Mouse (Mus musculus) neutrophil, adult 59 days (primary cell): ENCODE measurements around the gene Hoxa7. TPM values are rescaled to one million over a fixed set of nuclear protein-coding genes. Genes with fewer than 3 reads are reported as not detected.

Experiments used
- total RNA-seq, 2 experiments: library from RNA; stranded (reverse); gene quantifications; 1 replicate in 1 of 2; 2 replicates in 1 of 2; pipeline ENCODE4 v1.2.4; 2023

Gene Hoxa7
- total RNA-seq: under 1 TPM; 0.38 to 0.46 TPM

DNA sequence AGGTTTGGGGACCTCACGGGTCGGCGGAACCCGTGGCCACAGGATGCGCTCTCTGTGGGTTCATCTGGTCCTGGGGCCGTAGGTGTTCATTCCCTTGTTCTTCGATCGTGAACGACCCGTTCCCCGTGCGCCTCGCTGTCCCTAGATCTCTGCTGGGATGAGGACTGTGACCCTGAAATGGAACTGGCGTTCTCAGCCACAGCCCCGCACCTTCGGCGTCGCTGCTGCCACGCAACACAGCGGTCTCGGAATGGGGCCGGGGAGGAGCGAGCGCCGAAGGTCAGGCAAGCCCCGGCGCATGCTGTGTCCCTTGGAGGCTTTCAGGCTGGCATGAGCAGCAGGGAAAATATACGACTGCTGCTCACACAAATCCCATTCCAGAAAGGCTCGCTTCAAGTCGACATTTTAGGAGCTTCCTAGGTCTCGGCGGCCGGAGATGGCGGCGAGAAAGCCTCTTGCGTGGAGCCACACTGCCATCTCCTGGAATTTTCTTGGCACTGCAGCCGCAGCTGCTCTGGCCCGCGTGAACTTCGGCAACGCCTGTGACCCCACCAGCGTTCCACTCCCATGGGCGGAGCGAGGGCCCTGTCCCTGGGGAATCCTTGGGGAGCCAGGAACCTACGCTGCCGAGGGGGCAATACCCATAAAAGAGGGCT, at the start of gene Hoxa7:
Hoxa7 (minus strand) TSS at position 518 of the 656 bp plus-strand sequence.

DNA sequence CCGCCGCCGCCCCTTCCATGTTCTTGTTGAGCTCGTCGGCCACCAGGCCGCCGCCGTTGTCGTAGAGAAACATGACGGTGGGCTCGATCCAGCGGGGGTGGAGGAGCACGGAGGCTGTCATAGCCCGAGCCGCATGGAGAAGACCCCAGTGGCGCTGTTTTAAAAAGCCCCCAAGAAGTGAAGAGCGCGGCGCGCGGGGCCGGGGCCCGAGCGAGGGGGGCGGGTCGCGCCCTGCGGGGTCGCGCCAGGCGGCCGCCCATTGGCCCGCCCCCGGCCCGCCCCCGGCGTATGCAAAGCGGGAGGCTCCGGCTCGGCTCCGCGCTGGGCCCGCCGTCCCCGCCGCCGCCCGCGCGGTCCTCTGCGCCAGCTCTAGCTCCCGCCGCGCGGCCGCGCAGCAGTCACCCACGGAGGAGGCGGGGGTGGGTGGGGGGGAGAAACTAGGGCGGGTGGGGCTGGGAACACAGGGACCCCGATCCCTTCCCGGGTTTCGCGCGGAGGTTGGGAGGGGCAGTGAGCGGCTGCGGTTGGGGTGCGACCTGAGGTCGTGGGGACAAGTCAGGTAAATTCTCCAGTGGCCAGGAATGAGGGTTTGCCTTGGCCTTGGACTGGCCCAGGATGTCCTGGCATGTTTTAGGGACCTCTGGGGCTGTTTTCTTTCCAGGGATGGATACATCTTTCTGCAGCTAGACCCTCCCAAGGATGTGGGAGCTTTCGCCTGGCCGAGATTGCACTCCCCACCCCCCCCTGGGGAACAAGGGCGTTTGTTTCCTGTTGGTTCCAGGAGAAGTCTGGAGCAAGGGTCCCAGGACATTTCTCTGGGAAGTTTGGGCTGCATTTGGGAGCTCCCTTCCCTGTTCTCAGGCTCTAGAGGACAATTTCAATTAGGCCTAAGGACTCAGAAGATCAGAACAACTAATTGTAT, 39.3 kb upstream of the Hoxa7 start, which contains the start of gene Hoxa13:
Hoxa13 (minus strand) TSS at position 227 of the 922 bp plus-strand sequence.

DNA sequence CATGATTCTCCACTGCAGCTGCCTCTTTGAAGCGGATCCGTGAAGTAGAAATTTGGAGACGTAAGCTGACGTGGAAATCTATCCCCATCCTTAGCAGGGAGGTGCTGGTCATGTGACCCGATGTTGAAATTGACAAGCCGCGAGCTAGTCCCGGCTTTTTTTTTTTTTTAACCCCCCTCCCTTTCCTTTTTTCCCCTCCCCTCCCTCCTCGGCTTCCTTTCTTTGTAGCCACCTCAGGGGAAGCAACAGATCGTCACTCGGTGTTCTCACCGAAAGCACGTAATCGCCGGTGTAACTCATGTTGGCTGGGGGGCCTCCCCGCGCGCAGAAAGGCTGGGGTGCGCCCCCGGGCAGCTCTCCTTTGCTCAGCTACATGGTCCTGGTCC, 24.1 kb upstream of the Hoxa7 start, which contains the start of gene Hoxa11:
Hoxa11 (minus strand) TSS at position 54 of the 386 bp plus-strand sequence.

DNA sequence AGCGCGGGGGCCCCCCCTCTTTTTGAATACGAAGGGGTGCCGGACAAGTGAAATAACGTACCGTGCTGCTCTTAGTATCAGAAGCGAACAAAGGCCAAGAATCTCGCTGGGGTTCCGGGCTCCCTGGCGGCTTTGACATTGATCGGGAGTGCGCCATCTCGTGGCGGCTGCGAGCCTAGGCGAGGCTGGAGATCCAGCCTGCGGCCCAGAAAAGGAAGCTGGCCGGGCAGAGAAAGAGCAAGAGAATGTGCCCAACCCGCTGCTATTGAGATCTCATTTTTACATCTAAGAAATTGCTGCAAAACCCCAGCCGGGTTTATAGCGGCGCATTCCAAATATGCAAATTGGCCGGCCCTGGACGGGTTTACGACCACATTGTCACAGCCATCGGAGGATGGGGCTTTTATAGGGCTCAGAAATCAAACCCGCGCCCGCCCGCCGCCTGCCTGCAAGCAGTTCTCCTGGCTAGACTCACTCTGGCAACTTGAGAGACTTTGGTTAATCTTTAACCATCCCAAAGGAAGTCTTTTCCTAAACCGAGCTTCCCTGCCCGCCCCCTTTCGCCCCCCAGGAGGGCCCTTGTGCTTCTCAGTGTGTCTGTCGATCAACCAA, 18.8 kb upstream of the Hoxa7 start, which contains the start of gene Hoxa10:
Hoxa10 (minus strand) TSS at position 466 of the 612 bp plus-strand sequence.

DNA sequence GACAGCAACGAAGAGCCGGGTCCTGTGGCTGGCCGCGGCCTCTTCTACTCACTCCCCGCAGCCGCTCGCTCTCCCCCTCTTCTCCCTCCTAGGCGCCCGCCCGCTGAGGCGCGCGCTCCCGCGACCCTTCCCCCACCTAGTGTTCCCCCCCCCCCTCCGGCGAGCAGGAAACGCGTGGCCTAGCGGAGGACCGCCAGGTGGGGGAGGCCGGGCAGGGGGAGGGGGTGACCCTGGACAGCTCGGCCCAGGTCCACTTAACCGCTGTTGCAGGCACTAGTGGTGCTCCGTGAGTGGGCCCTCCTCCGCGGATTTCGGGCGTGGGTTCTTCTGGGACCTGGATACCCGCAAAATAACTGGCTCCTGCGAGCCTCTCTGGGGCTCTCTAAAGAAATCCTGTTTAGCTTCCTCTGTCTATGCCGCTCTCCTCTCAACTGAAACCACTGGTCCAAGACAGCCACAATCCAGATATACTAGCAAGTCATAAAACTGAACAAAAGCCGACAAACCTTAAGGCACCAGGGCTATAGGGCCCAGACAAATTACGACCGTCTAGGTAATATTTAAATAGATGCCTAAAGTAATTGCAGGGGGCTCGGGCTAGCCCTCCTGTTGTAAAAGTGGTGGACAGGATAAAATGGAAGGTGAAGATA, 9.0 kb upstream of the Hoxa7 start, which contains the start of gene Hoxa9:
Hoxa9 (minus strand) TSS at position 574 of the 650 bp plus-strand sequence.

DNA sequence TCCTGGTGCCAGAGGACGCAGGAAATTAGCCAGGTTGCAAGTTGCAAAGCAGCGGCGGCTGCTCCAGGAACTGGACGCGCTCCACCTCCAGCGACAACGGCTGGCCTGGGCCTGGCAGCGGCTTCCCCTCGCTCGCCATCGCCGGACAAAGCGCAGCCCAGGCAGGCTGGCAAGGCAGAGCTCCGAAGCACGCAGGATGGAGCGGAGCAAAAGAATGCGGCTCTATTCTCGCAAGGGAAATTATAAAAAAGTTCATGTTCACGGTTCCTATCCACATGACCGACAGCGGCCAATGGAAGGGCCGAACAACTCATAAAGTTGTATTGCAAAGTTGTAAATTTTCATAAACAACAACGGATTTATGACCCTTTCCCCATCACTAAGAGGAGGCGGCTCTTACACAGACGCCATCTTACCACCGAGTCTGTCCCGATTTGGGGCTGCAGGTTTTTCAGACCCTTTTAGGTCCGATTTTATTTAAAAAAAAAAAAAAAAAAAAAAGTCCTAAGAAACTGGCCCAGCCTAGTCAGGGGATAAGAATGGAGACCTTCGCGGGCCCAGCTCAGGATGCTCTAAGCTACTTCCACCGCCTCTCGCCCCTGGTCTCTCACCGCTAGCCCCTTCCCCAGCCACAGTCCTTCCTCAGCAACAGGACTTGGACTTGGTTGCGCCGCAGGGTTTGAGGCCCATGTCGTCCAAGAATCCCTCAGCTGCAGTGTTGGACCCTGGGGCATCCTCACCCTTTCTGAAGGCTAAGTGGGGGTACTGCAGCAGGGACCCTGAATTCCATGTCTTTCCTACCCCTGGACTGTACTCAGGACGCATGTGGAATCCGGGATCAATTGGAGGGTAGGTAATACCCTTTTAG, 8.3 kb downstream of the Hoxa7 start, which contains the start of the genes Hoxa3 and Gm28308:
Hoxa3 (minus strand) TSS at position 218 of the 868 bp plus-strand sequence.
Gm28308 (minus strand) TSS at position 221 of the 868 bp plus-strand sequence.

DNA sequence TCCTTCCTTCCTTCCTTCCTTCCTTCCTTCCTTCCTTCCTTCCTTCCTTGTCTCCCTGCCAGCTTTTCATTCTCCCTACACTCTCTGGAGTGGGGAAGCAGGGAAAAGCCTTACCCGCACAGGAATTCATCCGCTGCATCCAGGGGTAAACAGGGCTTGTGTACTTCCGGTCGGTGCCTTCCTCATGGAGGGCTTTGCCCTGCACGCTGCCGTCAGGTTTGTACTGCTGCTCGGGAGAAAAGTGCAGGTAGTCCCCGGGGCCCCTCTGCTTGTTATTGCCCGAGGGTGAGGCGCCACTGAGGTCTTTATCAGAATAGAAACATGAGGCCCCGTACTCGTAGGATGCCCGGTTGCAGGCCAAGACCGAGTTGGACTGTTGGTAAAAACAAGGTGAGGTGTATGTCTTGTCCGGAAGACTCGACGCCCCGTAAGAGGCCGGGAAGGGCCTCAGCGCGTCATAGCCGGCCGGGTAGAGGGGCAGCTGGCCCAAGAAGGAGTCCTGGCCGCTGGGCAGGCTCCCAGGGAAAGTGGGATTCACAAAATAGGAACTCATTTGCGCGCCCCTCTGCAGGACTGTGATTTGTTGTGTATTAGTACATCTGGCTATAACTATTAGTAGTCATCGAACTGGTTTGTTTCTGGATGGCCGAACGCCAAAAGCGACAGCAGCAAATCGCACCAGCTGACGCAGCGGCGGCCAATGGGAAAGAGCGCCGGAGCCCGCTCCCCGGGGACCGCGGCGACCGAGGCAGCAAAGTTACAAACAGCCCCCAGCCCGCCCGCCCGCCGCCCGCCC, 13.4 kb downstream of the Hoxa7 start, which contains the start of gene Hoxa6:
Hoxa6 (minus strand) TSS at position 651 of the 796 bp plus-strand sequence.

DNA sequence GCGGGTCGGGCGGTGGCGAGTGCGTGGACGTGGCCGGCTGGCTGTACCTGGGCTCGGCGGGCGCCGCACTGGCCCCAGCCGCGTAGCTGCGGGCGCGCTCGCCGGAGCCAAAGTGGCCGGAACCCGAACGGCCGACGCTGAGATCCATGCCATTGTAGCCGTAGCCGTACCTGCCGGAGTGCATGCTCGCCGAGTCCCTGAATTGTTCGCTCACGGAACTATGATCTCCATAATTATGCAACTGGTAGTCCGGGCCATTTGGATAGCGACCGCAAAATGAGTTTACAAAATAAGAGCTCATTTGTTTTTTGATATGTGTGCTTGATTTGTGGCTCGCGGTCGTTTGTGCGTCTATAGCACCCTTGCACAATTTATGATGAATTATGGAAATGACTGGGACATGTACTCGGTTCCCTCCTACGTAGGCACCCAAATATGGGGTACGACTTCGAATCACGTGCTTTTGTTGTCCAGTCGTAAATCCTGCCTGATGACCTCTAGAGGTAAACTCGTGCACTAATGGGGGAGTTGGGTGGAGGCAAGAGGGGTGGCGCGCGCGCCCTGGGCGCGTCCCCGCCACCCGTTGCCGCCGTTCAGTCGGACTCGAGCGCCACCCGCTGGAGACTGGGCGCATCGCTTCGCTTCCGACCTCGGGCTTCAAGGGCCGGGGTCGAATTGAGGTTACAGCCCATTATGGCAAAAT, 17.5 kb downstream of the Hoxa7 start, which contains the start of gene Hoxa5:
Hoxa5 (minus strand) TSS at position 538 of the 703 bp plus-strand sequence.

DNA sequence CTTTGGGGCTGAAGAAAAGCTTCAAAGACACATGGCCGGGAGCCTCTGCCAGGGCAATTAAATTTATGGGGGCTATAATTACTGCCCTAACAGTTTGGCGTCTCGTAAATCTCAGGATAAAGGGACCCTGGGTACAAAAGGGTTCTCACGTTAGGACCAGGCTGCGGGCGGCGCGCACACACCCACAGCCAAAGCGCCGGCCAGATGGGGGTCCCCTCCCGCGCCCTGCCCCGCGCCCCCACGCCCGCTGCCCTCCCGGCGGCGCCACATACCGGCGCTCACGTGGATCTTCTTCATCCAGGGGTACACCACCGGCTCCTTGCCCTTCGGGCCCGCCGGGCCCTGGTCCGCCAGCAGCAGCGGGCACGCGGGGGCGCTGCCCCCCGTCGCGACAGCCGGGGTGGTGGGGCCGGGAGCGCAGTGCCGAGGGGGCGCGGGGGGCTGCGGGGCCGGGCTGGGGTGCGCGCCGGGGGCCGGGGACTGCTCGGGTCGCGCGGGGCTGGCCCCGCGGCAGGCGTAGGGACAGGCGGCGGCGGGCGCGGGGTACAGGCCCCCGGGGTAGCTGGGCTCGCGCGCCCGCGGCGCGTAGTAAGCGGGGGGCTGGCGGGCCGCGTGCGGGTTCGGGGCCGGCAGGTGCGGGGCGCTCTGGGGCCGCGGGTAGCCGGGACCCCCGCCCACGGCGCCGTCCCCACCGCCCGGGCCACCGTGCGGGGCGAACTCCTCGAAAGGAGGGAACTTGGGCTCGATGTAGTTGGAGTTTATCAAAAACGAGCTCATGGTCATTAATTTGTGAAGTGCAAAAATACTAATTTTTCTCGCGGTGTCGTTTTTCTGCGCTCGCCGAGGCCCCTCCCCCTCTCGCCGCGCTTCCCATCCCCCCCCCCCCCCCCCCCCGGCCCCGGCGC, 30.5 kb downstream of the Hoxa7 start, which contains the start of gene Hoxa4:
Hoxa4 (minus strand) TSS at position 848 of the 905 bp plus-strand sequence.

DNA sequence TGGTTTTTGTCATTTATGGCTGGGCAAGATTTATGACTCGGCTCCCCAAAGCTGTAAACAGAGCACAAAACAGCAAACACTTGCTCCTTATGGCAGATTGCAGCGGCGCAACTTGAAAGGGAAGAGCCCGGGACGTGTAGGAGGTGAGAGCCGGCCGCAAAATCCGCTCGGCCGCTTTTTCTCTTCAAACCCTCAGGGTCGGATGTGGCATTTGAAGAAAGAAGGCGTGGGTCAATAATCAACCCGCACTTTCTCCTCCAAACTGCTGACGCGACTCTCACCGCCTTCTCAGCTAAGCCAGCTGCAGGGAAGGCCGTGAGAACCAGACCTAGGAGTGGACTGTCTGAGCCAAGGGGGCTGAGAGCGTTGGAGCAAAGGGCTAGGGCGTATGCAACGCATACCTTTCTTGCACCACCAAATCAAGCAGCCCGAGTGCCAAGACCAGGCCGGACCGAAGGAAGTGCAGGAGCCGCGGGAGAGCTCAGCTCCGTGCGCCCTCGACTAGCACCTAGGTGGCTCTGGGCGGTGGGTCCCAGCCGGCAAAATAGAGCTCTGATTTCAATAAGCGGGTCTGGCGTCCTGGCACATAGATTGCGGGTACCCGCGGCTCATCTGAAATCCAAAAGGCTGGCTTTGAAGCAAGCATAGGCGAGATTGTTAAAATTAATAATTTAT, 44.5 kb downstream of the Hoxa7 start, which contains the start of gene 5730596B20Rik:
5730596B20Rik (plus strand) TSS at position 438 of the 675 bp plus-strand sequence.

DNA sequence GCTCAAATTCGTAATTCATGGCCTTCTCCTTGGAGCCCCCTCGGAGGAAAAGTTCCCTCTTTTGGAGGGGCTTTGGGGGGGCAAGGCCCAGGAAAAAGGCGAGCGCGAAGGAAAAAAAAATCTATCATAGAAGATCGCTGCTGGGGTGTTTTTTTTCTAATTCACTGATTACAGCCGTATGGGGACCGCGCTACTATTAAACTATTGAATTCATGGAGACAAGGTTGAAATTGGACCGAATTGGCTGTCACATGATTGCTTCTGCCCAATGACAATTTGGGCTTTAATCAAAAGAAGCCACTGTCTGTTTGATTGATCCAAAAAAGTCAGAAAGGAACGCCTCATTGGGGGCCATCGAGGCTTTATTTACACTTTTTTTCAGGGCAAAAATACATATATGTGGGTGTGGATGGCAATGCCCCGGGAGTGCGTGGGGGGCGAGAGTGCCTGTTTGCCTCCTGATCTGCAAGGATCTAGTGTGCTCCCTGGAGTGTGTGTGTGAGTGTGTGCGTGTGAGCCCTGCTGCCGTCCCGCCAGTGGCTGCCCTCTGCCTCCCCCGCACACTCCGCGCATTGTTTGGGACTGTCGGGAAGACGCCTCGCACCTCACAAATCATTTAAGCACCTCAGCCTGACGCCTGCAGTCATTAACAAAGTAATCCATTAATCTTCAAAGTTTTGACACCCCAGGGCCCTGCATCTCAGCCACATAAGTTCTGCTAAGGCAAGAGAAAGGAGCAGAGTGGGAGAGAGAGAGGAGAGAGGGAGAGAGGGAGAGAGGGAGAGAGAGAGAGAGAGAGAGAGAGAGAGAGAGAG, 56.8 kb downstream of the Hoxa7 start, which contains the start of gene Hoxa2:
Hoxa2 (minus strand) TSS at position 206 of the 815 bp plus-strand sequence.

Other genes starting within 250 kb of the Hoxa7 start
- 100 to 1,000 TPM; 199 to 208 TPM for gene Skap2, start 209.3 kb downstream of the Hoxa7 start, total RNA-seq
- gene Hoxa1, start 63.5 kb downstream of the Hoxa7 start, total RNA-seq: not detected
- under 1 TPM in 1 of 2 experiments, not detected in 1; 0.27 TPM for gene Hoxa2, start 57.0 kb downstream of the Hoxa7 start, total RNA-seq
- not detected for gene 5730596B20Rik, start 44.4 kb downstream of the Hoxa7 start, total RNA-seq
- gene Hoxa4, start 30.1 kb downstream of the Hoxa7 start, total RNA-seq: under 1 TPM in 1 of 2 experiments, not detected in 1; 0.22 TPM
- gene Hoxa5, start 17.3 kb downstream of the Hoxa7 start, total RNA-seq: under 1 TPM; 0.18 to 0.20 TPM
- gene Hoxa6, start 13.1 kb downstream of the Hoxa7 start, total RNA-seq: not detected
- not detected for gene Hoxa3, start 8.5 kb downstream of the Hoxa7 start, total RNA-seq
- not detected for gene Gm28308, start 8.5 kb downstream of the Hoxa7 start, total RNA-seq
- under 1 TPM; 0.97 to 1.00 TPM for gene Hoxa9, start 9.2 kb upstream of the Hoxa7 start, total RNA-seq
- gene Hoxa10, start 19.0 kb upstream of the Hoxa7 start, total RNA-seq: not detected
- not detected for gene Hoxa11, start 24.0 kb upstream of the Hoxa7 start, total RNA-seq
- gene Hoxa13, start 39.0 kb upstream of the Hoxa7 start, total RNA-seq: not detected
- gene Evx1, start 91.6 kb upstream of the Hoxa7 start, total RNA-seq: not detected